ENCODE assay signal across 9 mouse cellular contexts in the genomic region with DNA sequence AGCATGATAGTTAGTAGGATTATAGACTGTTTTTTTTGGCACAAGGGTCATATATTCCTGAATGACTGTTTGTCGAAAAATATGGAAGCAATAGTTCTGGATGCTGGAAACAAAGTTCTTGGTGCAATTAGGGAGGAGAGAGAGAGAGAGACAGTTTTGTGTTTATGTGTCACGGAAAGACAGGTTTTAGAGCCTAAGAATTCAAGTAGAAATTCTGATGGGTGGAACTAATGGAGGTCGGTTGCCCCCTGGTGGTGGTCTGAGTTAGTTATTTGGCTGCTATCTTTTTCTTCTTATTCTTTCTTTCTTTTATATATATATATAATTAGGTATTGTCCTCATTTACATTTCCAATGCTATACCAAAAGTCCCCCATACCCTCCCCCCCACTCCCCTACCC.
DNase-seq lines count a peak whose midpoint lies in the region; ATAC-seq lines count a peak whose summit lies in the region.
"Had no signal": no experiment of that assay in that cellular context is flagged by ENCODE, and none has a peak within 500 bp of the region (broad histone marks: within the 10 kb centered on the region; RNA-seq: fewer than 3 reads in every experiment).

No protein-coding gene starts in this region.

- no peak overlapping the region for H3K4me3 ChIP-seq in kidney, embryonic 14.5 days (ENCODE audit: low read length)
- no peak overlapping the region for H3K4me3 ChIP-seq in heart, embryonic 15.5 days
- H3K4me3 ChIP-seq in neural tube, embryonic 15.5 days (replicated peaks): no peak overlapping the region
- H3K4me3 ChIP-seq: midbrain, embryonic 12.5 days had no signal

- ATAC-seq in kidney, embryonic 14.5 days (ENCODE audit: low FRiP score, low TSS enrichment): no peak
- ATAC-seq in heart, embryonic 15.5 days (replicated peaks; ENCODE audit: insufficient number of reproducible peaks, insufficient read depth, low FRiP score, low read depth): no peak
- ATAC-seq in neural tube, embryonic 15.5 days (ENCODE audit: low FRiP score): no peak
- ATAC-seq in activated CD4-positive, CD25-positive, alpha-beta regulatory T cell, adult 4 months: no peak

- peak; percentile 32 for DNase-seq in kidney, adult 18-20 months
- peak; percentile 43 for DNase-seq in R1 (ENCODE audit: low read depth, low spot score)
- DNase-seq in cerebellum, postnatal 25 days: peak; percentile 67 to 83
- DNase-seq in layer of hippocampus, postnatal 36 days: peak; percentile 42 to 59

- H3K4me1 ChIP-seq in kidney, embryonic 14.5 days (ENCODE audit: control insufficient read depth, insufficient read depth, low read length): no peaks in the 10 kb centered on the region
- H3K4me1 ChIP-seq in heart, embryonic 15.5 days (replicated peaks): no peaks in the 10 kb centered on the region
- H3K4me1 ChIP-seq in neural tube, embryonic 15.5 days: peaks cover 9% of the 10 kb centered on the region; the same call in 1 of the 2 replicates

- no peaks in the 10 kb centered on the region for H3K27me3 ChIP-seq in kidney, embryonic 14.5 days (ENCODE audit: control insufficient read depth, insufficient read depth, low read length)
- H3K27me3 ChIP-seq in heart, embryonic 15.5 days: no peaks in the 10 kb centered on the region
- no peaks in the 10 kb centered on the region for H3K27me3 ChIP-seq in neural tube, embryonic 15.5 days (replicated peaks)
- H3K27me3 ChIP-seq: midbrain, embryonic 12.5 days had no signal

- no peak overlapping the region for H3K9ac ChIP-seq in kidney, embryonic 14.5 days (ENCODE audit: low read depth, low read length)
- no peak overlapping the region for H3K9ac ChIP-seq in heart, embryonic 15.5 days
- H3K9ac ChIP-seq in neural tube, embryonic 15.5 days (replicated peaks): no peak overlapping the region
- H3K9ac ChIP-seq: midbrain, embryonic 12.5 days had no signal

- H3K4me2 ChIP-seq in kidney, embryonic 14.5 days (replicated peaks; ENCODE audit: low read depth, low read length): no peak overlapping the region
- H3K4me2 ChIP-seq in heart, embryonic 15.5 days: peak overlapping the region; percentile 21; the same call in 1 of the 2 replicates
- peak overlapping the region; percentile 20; the same call in 1 of the 2 replicates for H3K4me2 ChIP-seq in neural tube, embryonic 15.5 days
- H3K4me2 ChIP-seq: midbrain, embryonic 12.5 days had no signal

- H3K27ac ChIP-seq in kidney, embryonic 14.5 days (ENCODE audit: low read depth, low read length): no peak overlapping the region
- H3K27ac ChIP-seq in heart, embryonic 15.5 days: no peak overlapping the region
- H3K27ac ChIP-seq in neural tube, embryonic 15.5 days (replicated peaks): no peak overlapping the region
- H3K27ac ChIP-seq: midbrain, embryonic 12.5 days had no signal

- no peaks in the 10 kb centered on the region for H3K9me3 ChIP-seq in kidney, embryonic 14.5 days (ENCODE audit: control insufficient read depth, low read length)
- no peaks in the 10 kb centered on the region for H3K9me3 ChIP-seq in heart, embryonic 15.5 days (replicated peaks)
- H3K9me3 ChIP-seq in neural tube, embryonic 15.5 days (replicated peaks): no peaks in the 10 kb centered on the region
- H3K9me3 ChIP-seq: midbrain, embryonic 12.5 days had no signal

- 16% methylated on average over 3 of the region's 3 CpGs for WGBS in kidney, embryonic 14.5 days
- WGBS in heart, embryonic 15.5 days: 16% methylated on average over 3 of the region's 3 CpGs
- WGBS in neural tube, embryonic 15.5 days: 24% methylated on average over 3 of the region's 3 CpGs

- no peaks in the 10 kb centered on the region; the same call in 1 of the 2 replicates for H3K36me3 ChIP-seq in kidney, embryonic 14.5 days (ENCODE audit: control insufficient read depth, insufficient read depth, low read length)
- H3K36me3 ChIP-seq in heart, embryonic 15.5 days: peaks cover 12% of the 10 kb centered on the region; the same call in 1 of the 2 replicates
- H3K36me3 ChIP-seq in neural tube, embryonic 15.5 days: no peaks in the 10 kb centered on the region
- H3K36me3 ChIP-seq: midbrain, embryonic 12.5 days had no signal
